Mouse (Mus musculus) midbrain, embryonic 11.5 days (tissue): ENCODE results near the gene Tead3. TPM values are rescaled to one million over a fixed set of nuclear protein-coding genes. Genes with fewer than 3 reads are reported as not detected.

Experiments used
- ATAC-seq: fragments of 200-750 bp; cut with Nextera tagmentation; 2 replicates; pipeline ENCODE4 v1.8.0; 2017; ENCODE audit warnings: moderate TSS enrichment, moderate library complexity; ENCODE audit not compliant: low FRiP score
- DNase-seq: peaks from one replicate; pipeline ENCODE4 v3.0.0; 2015; ENCODE audit warnings: low spot score; ENCODE audit errors: missing footprints
- H3K27ac ChIP-seq: fragments of 300-500 bp; sonication (generic); 2 replicates; pipeline ENCODE4 v1.5.1; 2014; ENCODE audit warnings: low read depth, low read length
- H3K27me3 ChIP-seq: fragments of 300-500 bp; sonication (generic); 2 replicates; pipeline ENCODE4 v1.6.1; 2014; ENCODE audit warnings: mild to moderate bottlenecking, low read length, moderate library complexity, mixed read lengths; ENCODE audit not compliant: control insufficient read depth, insufficient read depth
- H3K36me3 ChIP-seq: fragments of 300-500 bp; sonication (generic); 2 replicates; pipeline ENCODE4 v1.6.1; 2014; ENCODE audit warnings: mild to moderate bottlenecking, low read length, moderate library complexity, mixed read lengths; ENCODE audit not compliant: control insufficient read depth, insufficient read depth
- H3K4me1 ChIP-seq: fragments of 300-500 bp; sonication (generic); 2 replicates; pipeline ENCODE4 v1.6.1; 2014; ENCODE audit warnings: low read length; ENCODE audit not compliant: control insufficient read depth, insufficient read depth
- H3K4me2 ChIP-seq: fragments of 300-500 bp; sonication (generic); 2 replicates; pipeline ENCODE4 v1.6.1; 2014; ENCODE audit warnings: mild to moderate bottlenecking, moderate library complexity
- H3K4me3 ChIP-seq: fragments of 300-500 bp; sonication (generic); 2 replicates; pipeline ENCODE4 v1.5.1; 2014; ENCODE audit warnings: low read depth, low read length
- H3K9ac ChIP-seq: fragments of 300-500 bp; sonication (generic); 2 replicates; pipeline ENCODE4 v1.6.1; 2014; ENCODE audit warnings: low read length
- H3K9me3 ChIP-seq: fragments of 300-500 bp; sonication (generic); 2 replicates; pipeline ENCODE4 v1.6.1; 2016; ENCODE audit warnings: low read length; ENCODE audit not compliant: control insufficient read depth
- WGBS: fragments of 180-500 bp; shearing (Covaris S2); extraction: QIAGEN DNeasy Blood & Tissue Kit; methylation state at CpG from one replicate; pipeline ENCODE4 v1.1.7; 2014; 5-methylcytosine and 5-hydroxymethylcytosine counted together
- polyA plus RNA-seq: library from polyadenylated mRNA; unstranded; fragments of >200 nt; fragmentation: Nextera tagmentation; extraction: Ambion mirVana; gene quantifications from 2 replicates; pipeline ENCODE4 v1.2.1, GENCODE M21; 2014

Gene Tead3
- polyA plus RNA-seq, 1 experiment from 2014 or later = 3.5 TPM

DNA sequence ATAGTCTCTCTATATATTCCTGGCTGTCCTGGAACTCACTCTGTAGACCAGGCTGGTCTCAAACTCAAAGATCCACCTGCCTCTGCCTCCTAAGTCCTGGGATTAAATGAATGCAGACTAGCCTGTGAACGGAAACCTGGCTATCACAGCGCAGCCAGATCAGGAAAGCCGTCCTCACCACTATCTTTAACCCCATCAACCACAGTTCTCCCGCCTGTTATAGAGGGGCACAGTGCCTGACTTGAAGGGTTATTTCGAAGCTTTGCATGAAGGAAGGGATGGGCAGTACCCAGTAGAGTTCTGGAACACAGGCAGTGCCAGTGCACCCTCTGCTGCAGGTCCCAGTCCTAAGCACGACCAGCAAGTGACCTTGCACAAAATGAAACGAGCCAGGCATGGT is 59.3 kb downstream of the Tead3 start:
- DNase-seq (no peak), ATAC-seq (no peak)
- Histone ChIP-seq H3K4me3 (no peak overlapping the region), H3K27me3 (no peaks in the 10 kb centered on the region), H3K9me3 (no peaks in the 10 kb centered on the region), H3K4me1 (peaks cover 3% of the 10 kb centered on the region; the same call in 1 of the 2 replicates), H3K9ac (no peak overlapping the region), H3K27ac (no peak overlapping the region), H3K4me2 (no peak overlapping the region), H3K36me3 (no peaks in the 10 kb centered on the region)
- WGBS = 84% methylated on average over 7 of the region's 7 CpGs

DNA sequence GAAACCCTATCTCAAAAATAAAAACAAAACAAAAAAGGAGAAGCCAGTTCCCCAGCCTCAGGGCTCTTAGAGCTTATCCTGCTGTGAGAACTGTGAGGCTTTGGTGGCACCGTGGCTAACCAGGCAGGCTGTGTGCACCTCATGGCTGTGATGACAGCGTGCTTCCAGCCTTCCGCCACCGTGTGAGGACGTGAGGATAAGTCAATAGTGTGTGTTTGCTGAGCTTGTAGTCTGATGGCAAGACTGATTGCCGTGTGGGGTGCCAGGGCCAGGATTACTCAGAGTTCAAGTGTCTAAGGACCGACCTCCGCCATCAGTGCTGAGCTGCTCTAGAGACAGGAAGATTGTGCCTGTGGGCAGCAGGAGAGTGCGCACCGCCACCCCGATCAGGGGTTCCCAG is 59.9 kb downstream of the Tead3 start:
- Histone ChIP-seq H3K4me1 (peaks cover 3% of the 10 kb centered on the region; the same call in 1 of the 2 replicates), H3K4me3 (no peak overlapping the region), H3K4me2 (no peak overlapping the region), H3K9me3 (no peaks in the 10 kb centered on the region), H3K36me3 (no peaks in the 10 kb centered on the region), H3K27me3 (no peaks in the 10 kb centered on the region), H3K27ac (no peak overlapping the region), H3K9ac (no peak overlapping the region)
- ATAC-seq = no peak
- 82% methylated on average over 11 of the region's 11 CpGs for WGBS
- DNase-seq = no peak

DNA sequence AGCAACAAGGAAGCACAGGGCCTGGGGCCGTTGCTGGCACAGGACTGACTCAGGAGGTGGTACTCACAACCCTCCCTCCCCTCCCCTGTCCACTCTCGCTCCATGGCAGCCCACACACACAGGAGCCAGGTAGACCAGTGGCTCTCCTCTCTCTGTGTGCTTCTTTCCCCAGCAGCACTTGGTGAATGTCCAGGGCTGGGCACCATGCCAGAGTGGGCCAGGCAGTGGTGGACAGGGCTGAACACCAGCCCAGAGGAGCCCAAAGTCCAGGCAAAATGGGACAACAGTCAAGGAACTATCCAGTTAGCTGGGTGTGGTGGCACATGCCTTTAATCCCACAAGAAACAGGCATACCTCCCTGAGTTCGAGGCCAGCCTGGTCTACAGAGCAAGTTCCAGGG is 60.4 kb downstream of the Tead3 start:
- Histone ChIP-seq H3K9ac (no peak overlapping the region), H3K36me3 (no peaks in the 10 kb centered on the region), H3K4me1 (peaks cover 3% of the 10 kb centered on the region; the same call in 1 of the 2 replicates), H3K4me3 (no peak overlapping the region), H3K27me3 (no peaks in the 10 kb centered on the region), H3K27ac (no peak overlapping the region), H3K9me3 (no peaks in the 10 kb centered on the region), H3K4me2 (no peak overlapping the region)
- 73% methylated on average over 3 of the region's 3 CpGs for WGBS
- DNase-seq = no peak
- no peak for ATAC-seq

DNA sequence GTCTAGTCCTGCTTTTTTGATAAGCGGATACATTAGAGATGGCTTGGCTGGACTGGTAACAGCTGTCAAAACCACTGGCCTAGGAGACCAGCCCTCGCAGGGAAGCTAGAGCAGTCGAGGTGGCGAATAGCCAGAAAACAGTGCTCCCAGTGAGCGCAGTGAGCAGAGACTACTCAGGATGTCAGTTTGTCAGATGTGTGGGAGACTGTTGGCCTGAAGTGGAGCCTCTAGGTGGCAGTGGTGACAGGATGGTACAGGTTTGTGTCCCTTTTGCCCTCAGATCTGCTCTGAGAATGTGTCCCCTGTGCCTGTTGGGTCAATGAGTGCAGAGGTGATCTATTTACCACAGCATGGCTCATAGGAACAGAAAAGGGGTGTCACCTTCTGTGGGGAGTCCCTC is 62.6 kb downstream of the Tead3 start:
- Histone ChIP-seq H3K4me1 (no peaks in the 10 kb centered on the region), H3K27me3 (no peaks in the 10 kb centered on the region), H3K9ac (no peak overlapping the region), H3K36me3 (no peaks in the 10 kb centered on the region), H3K9me3 (no peaks in the 10 kb centered on the region), H3K4me3 (no peak overlapping the region), H3K27ac (no peak overlapping the region), H3K4me2 (no peak overlapping the region)
- DNase-seq = no peak
- no peak for ATAC-seq
- 76% methylated on average over 5 of the region's 5 CpGs for WGBS

DNA sequence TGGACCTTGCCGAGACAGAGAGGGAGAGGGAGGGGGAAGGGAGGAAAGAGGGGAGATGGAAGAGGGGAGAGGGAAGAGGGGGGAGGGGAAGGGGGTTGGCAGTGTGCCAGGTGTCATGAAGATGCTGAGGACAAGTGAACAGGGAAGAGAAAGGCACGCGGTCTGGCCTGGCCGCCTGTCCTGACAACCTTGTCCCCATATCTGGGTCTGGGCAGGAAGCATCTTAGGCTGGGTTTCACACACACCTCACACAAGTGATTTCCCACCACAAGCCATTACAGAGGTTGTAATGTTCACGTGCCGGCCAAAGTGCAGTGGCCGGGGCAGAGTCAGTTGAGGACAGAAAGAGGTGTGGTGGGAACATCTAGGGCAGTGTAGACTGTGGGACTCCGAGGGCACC is 63.0 kb downstream of the Tead3 start:
- ATAC-seq (no peak), DNase-seq (no peak)
- H3K4me2 ChIP-seq = no peak overlapping the region
- H3K27me3 ChIP-seq = no peaks in the 10 kb centered on the region
- 83% methylated on average over 8 of the region's 8 CpGs for WGBS
- H3K4me3 ChIP-seq = no peak overlapping the region
- no peak overlapping the region for H3K9ac ChIP-seq
- H3K4me1 ChIP-seq = no peaks in the 10 kb centered on the region
- H3K36me3 ChIP-seq = no peaks in the 10 kb centered on the region
- no peak overlapping the region for H3K27ac ChIP-seq
- no peaks in the 10 kb centered on the region for H3K9me3 ChIP-seq

DNA sequence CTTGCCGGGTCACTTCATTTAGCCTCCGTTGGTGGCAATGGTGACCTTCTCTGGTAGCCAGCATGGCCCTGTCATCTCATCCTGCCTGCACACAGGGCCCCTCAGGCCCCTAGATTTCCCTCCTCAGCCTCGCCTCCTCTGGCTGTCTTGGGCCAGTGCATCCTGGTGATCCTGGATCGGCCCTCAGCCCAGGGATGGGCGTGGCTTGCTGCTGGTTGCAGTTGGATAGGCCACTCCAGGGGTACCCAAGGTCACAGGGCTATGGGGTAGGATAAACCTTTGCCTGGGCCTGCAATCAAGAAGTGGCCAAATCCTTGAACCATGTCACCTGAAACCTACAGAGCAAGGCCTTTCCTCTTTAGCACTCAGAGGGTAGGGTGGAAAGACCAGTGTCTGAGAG is 63.7 kb downstream of the Tead3 start:
- no peak overlapping the region for H3K4me3 ChIP-seq
- H3K27ac ChIP-seq = no peak overlapping the region
- ATAC-seq = no peak
- no peak overlapping the region for H3K9ac ChIP-seq
- no peaks in the 10 kb centered on the region for H3K9me3 ChIP-seq
- no peaks in the 10 kb centered on the region for H3K4me1 ChIP-seq
- no peak for DNase-seq
- no peak overlapping the region for H3K4me2 ChIP-seq
- no peaks in the 10 kb centered on the region for H3K36me3 ChIP-seq
- 41% methylated on average over 5 of the region's 5 CpGs for WGBS
- no peaks in the 10 kb centered on the region for H3K27me3 ChIP-seq

DNA sequence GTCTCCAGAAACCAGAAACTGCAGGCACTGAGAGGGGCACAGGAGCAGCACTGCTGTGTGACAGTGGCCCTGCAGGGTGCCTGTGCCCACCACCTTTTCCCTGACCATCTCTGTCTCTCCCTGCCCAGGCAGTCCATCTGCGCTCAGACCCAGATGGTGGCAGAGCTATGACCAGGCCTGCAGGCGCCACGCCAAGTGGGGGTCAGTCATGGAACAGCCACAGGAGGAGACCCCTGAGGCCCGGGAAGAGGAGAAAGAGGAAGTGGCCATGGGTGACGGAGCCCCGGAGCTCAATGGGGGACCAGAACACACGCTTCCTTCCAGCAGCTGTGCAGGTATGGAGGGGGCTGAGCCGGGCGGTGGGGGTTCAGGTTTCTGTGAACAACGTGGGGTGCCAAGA is 64.5 kb downstream of the Tead3 start:
- Histone ChIP-seq H3K36me3 (no peaks in the 10 kb centered on the region), H3K4me3 (no peak overlapping the region), H3K4me2 (no peak overlapping the region), H3K27ac (no peak overlapping the region), H3K4me1 (no peaks in the 10 kb centered on the region), H3K27me3 (no peaks in the 10 kb centered on the region), H3K9ac (no peak overlapping the region), H3K9me3 (no peaks in the 10 kb centered on the region)
- WGBS = 86% methylated on average over 10 of the region's 10 CpGs
- DNase-seq (no peak), ATAC-seq (no peak)

DNA sequence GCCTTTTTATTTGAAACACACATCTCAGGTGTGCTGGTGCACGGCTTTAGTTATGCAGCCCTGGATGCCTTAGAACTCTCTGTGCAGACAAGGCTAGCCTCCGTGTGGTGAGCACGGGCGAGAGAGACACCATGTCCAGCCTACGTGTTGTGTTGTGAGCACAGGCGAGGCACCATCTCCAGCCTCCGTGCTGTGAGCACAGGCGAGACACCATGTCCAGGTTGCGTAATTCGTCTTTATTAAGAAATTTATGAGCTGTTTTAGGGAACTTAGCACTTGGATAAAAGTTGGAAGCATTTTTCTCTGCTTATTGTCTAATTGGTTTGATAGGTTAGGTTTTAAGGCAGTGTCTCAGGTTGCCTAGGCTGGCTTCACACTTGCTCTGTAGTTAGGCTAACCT is 67.4 kb downstream of the Tead3 start:
- Histone ChIP-seq H3K4me3 (no peak overlapping the region), H3K4me2 (no peak overlapping the region), H3K9me3 (no peaks in the 10 kb centered on the region), H3K36me3 (no peaks in the 10 kb centered on the region), H3K27me3 (no peaks in the 10 kb centered on the region), H3K9ac (no peak overlapping the region), H3K4me1 (peaks cover 3% of the 10 kb centered on the region; the same call in 1 of the 2 replicates), H3K27ac (no peak overlapping the region)
- 89% methylated on average over 10 of the region's 10 CpGs for WGBS
- ATAC-seq (no peak), DNase-seq (no peak)

DNA sequence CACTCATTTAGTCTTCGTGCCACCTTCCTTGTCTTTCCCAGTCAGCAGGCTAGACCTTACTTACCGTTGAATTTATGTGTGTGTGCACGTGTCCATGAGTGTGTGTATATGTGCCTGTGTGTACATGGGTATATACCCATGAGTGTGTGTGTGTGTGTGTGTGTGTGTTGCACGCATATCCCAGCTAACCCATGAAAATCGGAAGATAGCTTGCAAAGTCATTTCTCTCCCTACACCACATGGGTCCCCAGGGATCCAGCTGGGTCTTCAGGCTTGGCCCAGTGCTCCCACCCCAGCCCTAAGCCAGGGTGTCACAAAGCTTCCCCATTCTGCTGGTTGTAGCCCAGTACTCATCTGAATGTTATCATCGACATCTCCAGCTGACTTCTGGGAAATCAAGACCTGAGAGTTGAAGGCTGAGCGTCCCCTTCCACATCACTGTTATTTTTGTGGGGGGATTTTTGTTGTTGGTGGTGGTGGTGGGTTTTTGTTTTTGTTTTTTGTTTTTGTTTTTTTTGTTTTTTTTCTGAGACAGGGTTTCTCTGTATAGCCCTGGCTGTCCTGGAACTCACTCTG is 68.7 kb downstream of the Tead3 start:
- ATAC-seq = no peak
- Histone ChIP-seq H3K27ac (no peak overlapping the region), H3K9me3 (no peaks in the 10 kb centered on the region), H3K9ac (no peak overlapping the region), H3K4me3 (no peak overlapping the region), H3K27me3 (no peaks in the 10 kb centered on the region), H3K36me3 (no peaks in the 10 kb centered on the region), H3K4me2 (no peak overlapping the region), H3K4me1 (peaks cover 3% of the 10 kb centered on the region; the same call in 1 of the 2 replicates)
- DNase-seq = no peak
- 91% methylated on average over 7 of the region's 7 CpGs for WGBS
